Mouse (Mus musculus) urinary bladder, postnatal 25 days (tissue): ENCODE measurements at regions not wholly inside any gene's neighbourhood (a gene's known extent, or its start where the extent isn't known, plus 50 kb on each side); places are given as distances from the start of the nearest gene placed in this dataset.

Source experiments
- DNase-seq: peaks from one replicate; pipeline ENCODE4 v3.0.0; 2022; ENCODE audit warnings: low spot score

- DNase-seq, result no peak
Observed at GRCm38 (mm10) chr6:133170548-133170947, 65.8 kb downstream of the Smim10l1 start.

GRCm38 (mm10) chr6:133171286-133171685, 66.6 kb downstream of the Smim10l1 start:
- no peak for DNase-seq

- peak; percentile 40 for DNase-seq
Observed at GRCm38 (mm10) chr6:133206173-133206572, 85.8 kb upstream of the 5530400C23Rik start.
